Mouse (Mus musculus): ENCODE measurements around the gene Meis1. TPM values are rescaled to one million over a fixed set of nuclear protein-coding genes. Genes with fewer than 3 reads are reported as not detected.

The Meis1 gene
- polyA plus RNA-seq, 1 experiment = 31.3 TPM

- 81% methylated on average over 4 of the region's 4 CpGs for WGBS
- Histone ChIP-seq H3K4me1 (ENCODE audit: control insufficient read depth, insufficient read depth, low read length) (no peaks in the 10 kb centered on the region), H3K4me3 (replicated peaks; ENCODE audit: extremely low read depth, low read depth, low read length) (no peak overlapping the region)
- TF ChIP-seq CTCF (IDR thresholded peaks at IDR 0.05; ENCODE audit: insufficient read depth, low read length) = no peak
- no peak for DNase-seq
Measured at GRCm38 (mm10) chr11:18846472-18846871, 172.3 kb downstream of the Meis1 start.

- H3K4me3 ChIP-seq (replicated peaks; ENCODE audit: extremely low read depth, low read depth, low read length) = no peak overlapping the region
- TF ChIP-seq POLR2A (IDR thresholded peaks at IDR 0.05; ENCODE audit: borderline replicate concordance, extremely low read depth, low read depth, low read length) = no peak
- TF ChIP-seq CTCF (IDR thresholded peaks at IDR 0.05; ENCODE audit: insufficient read depth, low read length) = no peak
- no peak for DNase-seq
- 85% methylated on average over 3 of the region's 3 CpGs for WGBS
- no peaks in the 10 kb centered on the region for H3K4me1 ChIP-seq (ENCODE audit: control insufficient read depth, insufficient read depth, low read length)
Measured at GRCm38 (mm10) chr11:18845900-18846299, 172.9 kb downstream of the Meis1 start.

GRCm38 (mm10) chr11:18845466-18845865 is 173.3 kb downstream of the Meis1 start:
- TF ChIP-seq CTCF (IDR thresholded peaks at IDR 0.05; ENCODE audit: insufficient read depth, low read length) = no peak
- TF ChIP-seq POLR2A (IDR thresholded peaks at IDR 0.05; ENCODE audit: borderline replicate concordance, extremely low read depth, low read depth, low read length) = no peak
- WGBS = 84% methylated on average over 6 of the region's 6 CpGs
- DNase-seq = no peak
- H3K4me1 ChIP-seq (ENCODE audit: control insufficient read depth, insufficient read depth, low read length) = no peaks in the 10 kb centered on the region
- no peak overlapping the region for H3K4me3 ChIP-seq (replicated peaks; ENCODE audit: extremely low read depth, low read depth, low read length)

- no peak for DNase-seq
- no peaks in the 10 kb centered on the region for H3K4me1 ChIP-seq (ENCODE audit: control insufficient read depth, insufficient read depth, low read length)
- TF ChIP-seq POLR2A (IDR thresholded peaks at IDR 0.05; ENCODE audit: borderline replicate concordance, extremely low read depth, low read depth, low read length) = no peak
- TF ChIP-seq CTCF (IDR thresholded peaks at IDR 0.05; ENCODE audit: insufficient read depth, low read length) = no peak
- H3K4me3 ChIP-seq (replicated peaks; ENCODE audit: extremely low read depth, low read depth, low read length) = no peak overlapping the region
Measured at GRCm38 (mm10) chr11:18830087-18830486, 188.7 kb downstream of the Meis1 start.

Measured in lung, adult 2 months (tissue).